Mouse (Mus musculus) right cerebral cortex, postnatal 14 days (tissue): Measurements from ENCODE around the gene Camk2d.

Source experiments
- DNase-seq: peaks from one replicate; pipeline ENCODE4 v3.0.0; 2022

Gene Camk2d

DNA sequence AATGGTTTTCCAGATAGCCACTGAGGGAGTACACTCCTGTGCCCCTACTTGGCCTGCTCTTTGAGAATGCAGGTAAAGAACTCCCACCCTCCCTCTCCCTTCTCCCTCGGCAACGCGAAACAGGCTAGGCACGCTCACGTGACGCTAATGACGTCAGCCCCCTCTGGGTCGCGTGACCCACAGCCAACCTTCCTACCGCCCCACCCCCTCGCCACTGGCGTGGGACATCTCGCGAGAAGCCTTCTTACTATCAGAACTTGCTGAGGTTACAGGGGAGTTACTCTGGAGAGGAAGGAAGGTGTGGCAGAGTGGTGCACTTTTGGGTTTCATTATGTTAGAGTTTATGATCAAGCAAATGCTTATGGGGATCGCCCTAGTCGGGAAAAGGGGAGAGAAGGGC is at the start of gene Camk2d:
Gene Camk2d, plus strand, starts transcription at position 217 of the 400 bp plus-strand sequence.
- peak; percentile 97 for DNase-seq

DNA sequence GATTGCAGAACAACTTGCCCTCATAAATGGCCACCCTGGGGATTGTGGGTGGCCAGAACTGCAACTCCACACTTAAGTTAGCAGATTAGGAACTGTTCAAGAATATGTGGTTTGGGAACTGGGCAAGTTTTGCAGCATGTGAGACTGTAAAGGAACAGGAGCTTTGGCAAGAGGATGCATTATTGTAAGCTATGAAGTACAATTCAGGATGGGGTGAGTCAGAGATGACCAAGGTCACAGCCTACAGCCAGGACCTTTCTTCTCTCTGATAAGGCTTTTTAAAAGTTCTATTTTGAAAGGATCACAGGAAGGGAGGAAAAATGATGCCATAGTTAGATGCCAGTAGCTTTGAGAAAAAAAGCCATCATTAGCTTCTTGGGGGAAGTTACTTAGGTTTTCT is 48.2 kb upstream of the Camk2d start:
- no peak for DNase-seq

DNA sequence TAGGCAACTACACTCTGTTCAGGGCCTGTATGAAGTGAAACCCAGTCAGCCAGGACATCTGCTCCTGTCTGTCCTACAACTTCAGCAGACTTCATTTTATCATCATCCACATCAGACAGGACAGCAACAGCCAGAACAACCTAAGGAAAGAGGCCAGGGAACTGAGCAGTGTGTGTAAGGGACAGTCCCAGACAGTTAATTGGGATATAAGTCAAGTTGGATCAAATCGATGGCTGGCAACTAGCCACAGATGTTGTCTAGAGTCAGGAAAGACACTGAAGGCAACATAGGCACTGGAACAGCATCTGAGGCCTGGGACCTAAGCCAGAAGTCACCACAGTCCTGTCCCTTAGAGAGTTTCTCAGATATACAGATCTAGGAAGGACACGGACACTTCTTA is 32.5 kb upstream of the Camk2d start:
- DNase-seq: no peak

DNA sequence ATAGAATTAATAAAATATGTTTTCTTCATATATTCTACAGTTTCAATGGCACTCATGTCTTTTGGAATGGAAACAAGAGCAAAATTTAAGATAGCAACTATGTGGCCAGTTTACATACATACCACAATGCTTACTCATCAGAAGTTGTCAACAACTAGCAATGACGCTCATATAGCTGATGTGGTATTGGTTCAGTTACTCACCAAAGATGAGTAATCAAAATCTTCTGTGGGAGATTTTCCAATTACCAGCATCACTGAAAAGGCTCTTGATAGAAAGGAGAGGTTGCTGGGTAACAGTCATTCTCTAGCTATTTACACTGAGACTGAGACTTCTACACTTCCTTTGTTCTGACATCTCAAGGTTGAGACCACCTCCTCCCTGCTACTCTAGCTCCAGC is 25.5 kb upstream of the Camk2d start:
- no peak for DNase-seq

DNA sequence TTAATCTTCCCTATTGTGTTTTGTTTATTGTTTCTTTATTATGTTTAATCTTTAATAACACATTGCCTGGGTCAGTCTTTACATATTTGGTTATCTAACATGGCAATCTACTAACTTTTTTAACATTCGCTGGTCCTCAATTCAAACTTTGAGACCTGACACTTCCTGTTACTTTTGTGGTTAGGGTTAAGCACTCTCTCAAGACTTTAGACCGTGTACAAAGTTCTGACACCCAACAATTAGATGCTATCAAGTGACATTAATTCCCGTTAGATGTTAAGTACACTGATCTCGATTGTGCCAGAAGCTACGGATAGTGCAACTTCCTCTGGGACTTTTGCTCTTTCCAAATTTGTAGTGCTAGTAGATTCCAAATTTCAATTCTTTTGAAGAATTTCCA is 23.2 kb upstream of the Camk2d start:
- no peak for DNase-seq

DNA sequence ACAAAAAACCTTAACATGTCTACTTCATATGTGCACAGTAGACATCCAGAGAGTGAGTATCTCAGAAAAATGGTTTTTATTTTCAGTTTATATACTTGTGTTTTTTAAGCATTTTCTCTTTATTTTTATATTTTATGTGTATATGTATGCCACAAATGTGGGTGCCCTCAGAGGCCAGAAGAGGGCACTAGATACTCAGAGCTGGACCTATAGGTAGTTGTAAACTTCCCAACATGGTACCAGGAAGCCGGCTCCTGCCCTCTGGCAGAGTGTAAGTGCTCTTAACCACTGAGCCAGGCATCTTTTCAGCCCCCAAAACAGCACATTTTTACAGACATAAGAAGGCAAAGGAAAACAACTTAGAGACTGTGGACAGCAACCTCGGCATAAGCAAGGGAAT is 20.2 kb upstream of the Camk2d start:
- DNase-seq: no peak

DNA sequence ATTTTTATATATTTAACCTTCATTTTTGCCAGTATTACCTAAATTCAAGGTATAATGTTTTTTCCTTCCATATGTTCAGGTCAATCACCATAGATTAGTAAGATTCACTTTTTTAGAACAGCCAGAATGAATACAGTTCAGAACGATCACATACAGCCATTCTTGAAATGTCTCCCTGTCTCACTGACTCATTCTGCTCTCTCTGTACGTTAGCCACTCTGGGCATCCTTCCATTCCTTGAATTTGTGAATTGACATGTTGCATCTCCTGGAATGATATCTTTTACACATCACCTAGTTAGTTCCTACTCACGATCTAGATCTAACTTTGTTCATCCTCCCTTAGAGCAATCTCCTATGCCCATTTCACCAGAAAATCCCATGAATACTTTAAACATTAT is 10.0 kb upstream of the Camk2d start:
- no peak for DNase-seq

DNA sequence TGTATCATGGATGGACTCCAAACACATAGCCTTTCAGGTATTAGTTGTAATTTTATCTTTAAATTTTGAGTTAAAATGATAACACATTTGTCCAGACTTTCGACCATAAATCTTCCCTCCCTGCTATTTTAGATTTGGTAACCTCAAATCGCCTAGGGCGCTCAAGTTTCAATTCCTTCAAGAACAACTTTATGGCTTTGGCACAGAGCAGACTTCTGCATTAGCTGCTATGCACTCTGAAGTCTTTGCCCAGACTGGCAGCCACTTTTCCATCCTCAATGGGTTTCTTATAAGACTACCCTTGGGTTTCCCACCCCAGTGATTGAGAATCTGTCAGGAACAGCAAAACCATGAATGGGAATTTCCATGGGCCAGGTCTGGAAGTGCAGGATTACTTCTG is 8.6 kb upstream of the Camk2d start:
- DNase-seq: no peak

DNA sequence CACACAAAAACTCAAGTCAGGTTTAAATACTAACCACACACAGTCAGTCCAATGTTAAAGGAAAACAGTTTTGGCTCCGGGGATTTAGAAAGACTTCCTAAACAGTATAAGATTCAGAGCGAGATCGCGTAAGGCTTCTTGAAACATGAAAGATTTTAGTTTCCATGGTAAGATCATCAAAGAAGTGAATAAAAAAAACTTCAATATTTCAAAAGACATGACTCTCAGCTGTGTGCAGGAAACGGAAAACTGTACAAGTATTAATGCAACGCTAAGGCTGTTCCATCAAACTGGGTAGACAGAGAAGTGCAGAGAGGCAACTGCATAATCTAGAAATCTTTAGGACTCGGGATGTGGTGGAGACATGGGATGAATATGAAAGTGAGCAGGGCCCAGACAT is 6.5 kb upstream of the Camk2d start:
- DNase-seq: no peak

DNA sequence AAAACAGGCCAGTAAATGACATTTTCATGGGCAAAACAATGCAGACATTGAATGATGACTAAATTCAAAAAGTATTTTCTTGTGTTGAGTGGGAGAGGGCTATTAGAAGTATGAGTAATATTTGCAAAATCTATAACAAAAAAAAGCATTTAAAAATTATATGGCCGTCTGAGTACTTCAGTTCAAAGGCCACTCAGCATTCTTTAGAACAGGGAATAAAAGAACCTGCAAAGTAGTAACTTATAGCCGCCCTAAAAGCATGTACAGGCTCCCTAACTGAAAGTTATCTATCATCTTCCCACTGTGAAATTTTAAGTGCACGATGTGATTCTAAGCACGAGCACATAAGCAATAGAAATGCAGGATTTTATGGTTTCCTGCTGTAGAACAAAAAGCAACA is 646 bp upstream of the Camk2d start:
- no peak for DNase-seq

DNA sequence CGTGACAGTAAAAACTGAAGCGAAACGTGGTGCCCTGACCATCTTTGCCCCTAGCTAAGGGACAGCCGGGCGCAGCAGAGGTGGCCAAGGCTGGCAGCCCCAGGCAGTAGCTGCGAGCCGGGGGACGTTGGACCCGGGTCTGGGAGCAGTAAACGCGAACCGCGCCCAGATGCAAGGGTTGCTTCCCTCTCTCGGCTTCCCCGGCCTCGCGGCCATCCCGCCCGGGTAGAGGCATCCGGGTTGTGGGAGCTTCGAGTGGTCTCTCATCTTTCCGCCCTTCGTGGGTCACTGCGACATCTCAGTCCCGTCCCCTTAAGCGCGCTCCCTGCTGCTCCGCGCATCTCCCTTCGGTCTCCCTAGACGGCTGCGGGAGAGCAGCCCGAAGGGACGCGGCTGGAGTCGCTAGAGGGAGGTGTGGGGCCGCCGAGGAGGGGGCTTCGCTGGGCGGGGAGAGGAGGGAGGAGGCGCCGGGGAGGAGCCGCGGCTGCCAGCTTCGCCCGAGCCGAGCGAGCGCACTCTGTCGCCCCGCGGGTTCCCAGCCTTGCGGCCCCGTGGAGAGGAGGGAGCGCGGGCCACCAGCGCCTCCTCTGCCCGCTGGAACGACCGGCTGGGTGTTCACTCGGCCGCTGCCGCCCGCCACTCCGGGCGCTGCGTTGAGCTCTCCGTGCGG is 524 bp downstream of the Camk2d start:
- DNase-seq: peak; percentile 85

DNA sequence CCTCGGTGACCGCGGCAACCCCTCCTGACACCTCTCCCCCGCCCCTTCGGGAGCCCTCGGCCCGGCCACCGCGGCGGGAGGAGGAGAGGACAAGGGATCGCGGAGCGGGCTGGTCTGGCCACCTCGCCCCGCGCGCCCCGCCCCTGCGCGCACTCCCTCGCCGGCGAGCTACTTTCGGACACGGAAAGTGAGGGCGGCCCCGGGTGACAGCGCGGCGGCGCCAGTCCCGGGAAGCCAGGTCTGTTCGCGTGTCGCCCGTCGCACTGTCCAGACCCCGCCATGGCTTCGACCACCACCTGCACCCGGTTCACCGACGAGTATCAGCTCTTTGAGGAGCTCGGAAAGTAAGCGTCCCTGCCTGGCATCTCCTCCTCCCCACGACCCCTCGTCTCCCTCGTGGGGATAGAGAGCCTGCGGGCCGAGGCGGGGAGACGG is 1.1 kb downstream of the Camk2d start:
- peak; percentile 64 for DNase-seq

DNA sequence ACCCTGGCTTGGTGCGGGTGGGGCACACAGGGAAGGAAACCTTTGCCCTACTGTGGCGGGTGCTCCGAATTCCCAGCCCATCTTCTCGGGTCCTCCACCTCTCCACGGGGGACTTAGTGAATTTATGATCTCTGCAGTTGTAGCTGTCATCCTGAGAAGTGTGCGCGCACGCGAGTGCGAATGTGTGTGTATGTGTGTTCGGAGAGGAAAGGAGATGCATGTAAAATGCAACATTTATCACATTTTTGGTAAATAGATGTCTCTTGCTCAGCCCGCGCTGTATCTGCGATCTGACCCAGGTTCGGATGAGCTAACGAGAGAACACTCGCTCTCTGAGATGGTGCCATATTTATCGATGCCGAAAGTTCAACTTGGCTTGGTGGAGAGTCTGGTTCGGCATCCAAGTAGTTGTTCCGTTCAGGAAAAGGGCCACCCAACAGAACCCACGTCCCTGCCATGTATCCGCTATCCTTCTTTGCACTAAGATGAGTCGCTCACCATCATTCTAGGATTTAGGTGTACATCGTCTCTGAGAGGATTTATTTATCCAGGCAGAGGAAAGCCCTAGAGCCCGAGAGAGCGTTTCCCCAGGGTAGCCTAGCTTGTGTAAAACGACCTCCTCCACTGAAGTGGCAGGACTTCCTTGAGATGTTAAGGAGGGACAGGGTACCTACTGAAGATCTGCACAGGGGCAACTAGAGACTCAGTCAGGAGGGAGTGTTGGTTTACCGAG is 1.7 kb downstream of the Camk2d start:
- no peak for DNase-seq

DNA sequence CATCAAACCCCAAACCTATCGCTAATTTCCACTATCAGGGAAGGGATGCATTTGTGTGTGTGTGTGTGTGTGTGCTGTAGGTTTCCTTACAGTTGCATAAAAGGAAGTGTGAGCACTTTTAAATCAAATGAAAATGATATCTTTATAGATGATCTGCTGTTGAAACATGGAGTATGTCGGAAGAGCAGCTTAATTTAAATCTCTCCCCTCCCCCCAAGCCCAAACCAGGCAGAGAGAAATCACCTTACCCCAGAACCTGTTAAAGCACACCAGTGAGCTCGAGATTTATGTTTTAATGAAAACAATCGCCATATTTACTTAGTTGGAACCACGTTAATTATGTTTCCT is 2.2 kb downstream of the Camk2d start:
- no peak for DNase-seq

DNA sequence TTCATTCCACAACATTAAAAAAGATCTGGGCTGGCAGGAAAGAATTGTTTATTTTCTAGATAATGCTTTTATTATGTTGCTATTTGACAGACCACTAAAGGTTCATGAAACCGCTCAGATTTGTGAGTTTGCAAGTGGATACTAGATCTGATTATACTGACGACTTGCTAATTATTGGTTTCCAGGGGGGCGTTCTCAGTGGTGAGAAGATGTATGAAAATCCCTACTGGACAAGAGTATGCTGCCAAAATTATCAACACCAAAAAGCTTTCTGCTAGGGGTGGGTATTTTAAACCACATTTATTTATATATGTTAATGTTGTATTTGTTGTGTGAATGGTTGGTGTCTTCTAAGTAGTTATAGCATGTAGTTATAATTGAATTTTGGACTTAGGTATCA is 2.8 kb downstream of the Camk2d start:
- DNase-seq: no peak

DNA sequence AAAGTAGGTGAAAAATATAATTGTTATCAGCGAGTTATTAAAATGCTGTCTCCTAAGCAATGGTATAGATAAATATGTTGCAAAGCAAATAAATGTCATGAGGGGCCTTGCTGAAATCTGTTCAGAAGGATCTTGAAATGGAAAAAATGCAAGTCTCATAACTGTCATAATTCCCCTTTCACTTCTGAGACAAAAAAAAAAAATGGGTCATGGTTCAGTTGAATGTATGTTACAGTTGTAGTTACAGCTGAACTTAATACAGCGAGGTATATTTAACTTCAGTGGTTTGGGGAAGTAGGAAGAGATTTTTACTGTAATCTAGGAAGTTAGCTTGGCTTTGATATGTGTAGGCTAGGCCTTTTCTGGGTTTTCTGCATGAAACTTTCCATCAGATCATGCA is 3.2 kb downstream of the Camk2d start:
- DNase-seq: no peak

DNA sequence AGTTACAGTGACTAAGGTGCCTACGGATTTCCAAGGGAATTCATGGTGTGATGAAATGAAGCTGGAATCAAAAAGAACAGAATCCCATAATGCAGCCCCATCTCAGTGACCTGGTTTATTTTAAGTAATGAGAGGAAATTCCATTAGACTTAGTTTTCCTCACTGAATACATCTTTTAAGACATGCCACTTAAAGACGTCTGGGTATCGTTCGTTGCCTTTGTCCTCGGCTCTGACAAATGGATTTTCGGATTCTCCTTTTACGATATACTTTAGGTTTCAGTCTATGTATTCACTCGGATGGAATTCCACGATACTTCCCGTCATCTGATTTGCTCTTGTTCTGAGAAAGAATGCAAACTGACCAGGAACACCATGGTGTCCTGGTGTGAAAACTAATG is 3.8 kb downstream of the Camk2d start:
- DNase-seq: no peak

DNA sequence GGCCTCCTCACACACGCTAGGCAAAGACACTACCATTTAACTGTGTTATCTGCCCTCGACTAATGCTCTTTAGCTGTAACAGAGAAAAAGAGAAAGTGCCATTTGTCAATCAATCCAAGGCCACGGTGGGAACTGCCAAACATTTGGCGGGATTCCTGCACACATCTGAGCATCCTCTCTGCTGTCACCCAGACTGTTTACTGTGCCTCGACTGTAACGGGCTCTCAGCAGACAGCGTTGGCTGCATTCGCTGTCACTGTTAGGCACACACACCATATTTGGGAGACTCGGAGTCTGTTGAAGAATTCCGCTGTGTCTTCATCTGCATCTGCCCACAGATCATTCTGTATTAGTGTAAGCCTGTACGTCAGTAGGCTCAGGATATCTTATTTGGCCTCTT is 6.7 kb downstream of the Camk2d start:
- DNase-seq: no peak

DNA sequence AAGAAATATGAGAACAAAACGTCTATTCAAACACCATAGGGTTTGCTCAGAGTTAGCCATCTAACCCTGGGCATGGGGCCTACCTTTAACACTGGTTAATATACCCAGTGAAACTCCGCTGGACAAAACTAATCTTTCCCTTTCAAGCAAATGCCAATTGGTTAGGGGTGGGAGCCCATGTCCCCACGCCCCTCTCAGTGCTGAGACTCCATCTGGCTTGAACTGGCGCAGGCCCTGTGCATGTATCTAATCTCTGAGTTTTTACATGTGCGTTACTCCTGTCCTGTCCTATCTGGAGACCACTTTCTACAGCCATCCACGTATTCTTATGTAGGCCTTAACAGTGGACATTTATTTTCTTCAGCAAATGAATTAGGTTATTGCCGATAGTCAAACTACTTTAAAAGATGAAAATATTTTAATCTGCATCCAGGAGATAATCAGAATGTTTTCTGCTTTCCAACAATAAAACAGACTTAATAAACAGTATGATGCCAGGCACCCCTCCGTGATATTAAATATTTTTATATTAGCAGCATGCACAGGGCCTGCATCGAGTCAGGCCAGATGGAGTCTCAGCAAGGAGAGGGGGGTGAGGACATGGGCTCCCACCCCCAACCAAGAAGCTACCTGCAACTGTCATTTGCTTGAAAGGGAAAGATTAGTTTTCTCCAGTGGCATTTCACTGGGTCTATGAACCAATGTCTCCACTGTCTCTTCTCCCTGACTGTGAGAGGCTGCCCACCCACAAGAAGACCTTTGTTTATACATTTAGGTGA is 8.7 kb downstream of the Camk2d start:
- no peak for DNase-seq

DNA sequence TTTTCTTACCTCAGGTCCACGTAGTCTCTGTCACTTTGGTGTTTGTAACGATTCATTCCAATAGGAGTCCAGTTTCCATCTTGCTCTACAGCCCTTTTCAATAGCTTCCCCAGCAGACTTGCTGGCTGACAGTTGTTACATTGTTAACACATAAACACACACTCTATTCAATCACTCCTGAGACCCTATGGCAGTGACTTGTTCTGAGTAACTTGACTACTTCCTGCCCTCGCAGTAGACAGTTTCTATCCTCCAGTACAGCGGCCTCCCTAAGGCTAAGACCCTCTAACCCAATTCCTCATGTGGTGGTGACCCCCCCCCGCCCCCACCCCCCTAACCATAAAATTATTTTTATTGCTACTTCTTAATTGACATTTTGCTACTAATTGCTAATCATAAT is 13.2 kb downstream of the Camk2d start:
- DNase-seq: no peak

DNA sequence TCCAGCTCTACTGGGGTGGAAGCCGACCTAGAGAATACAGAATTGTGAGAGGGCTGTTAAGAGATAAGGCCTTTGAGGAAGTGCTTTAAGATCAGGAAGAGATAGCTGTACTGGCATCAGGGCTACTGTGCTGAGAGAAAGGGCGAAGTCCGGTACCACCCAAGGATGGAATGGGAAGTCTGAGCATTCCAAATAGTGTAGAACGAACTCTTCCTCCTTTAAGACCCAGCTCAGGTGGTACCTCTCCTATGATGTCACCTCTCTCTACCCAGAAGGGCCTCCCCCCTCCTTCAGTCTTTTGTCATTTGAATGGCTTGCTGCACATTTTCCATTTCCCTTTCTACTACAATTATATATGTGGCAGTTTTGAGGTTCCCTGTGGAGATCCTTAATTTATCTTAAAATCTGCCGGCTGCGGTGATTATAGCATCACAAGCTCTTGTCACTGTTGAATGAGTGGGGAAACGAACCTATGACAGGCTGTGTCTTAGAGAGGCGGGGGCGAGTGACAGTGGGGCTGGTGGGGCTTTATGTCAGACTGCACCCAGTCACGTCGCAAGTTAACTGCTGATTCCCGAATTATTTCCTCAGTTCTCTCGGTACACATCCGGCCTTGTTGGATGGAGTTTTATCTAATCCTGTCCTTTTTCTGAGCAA is 13.8 kb downstream of the Camk2d start:
- DNase-seq: no peak

DNA sequence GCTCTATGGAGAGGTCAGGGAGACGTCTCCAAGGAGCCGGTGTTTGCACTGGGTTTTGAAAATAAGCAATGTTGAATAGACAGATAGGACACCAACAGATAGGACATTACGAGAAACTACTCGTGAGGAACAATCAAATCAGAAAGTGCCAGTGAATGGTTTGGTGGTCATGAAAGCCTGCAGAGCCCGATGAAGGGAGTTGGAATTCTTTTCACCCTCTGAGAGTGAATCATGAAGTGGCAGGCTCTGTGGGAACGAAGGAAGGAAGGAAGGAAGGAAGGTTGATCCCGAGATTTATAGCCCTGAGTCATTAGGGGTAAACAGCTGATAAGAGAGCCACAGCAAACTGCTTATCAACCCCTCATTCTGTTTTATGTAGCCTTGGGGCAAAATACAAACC is 15.5 kb downstream of the Camk2d start:
- no peak for DNase-seq

DNA sequence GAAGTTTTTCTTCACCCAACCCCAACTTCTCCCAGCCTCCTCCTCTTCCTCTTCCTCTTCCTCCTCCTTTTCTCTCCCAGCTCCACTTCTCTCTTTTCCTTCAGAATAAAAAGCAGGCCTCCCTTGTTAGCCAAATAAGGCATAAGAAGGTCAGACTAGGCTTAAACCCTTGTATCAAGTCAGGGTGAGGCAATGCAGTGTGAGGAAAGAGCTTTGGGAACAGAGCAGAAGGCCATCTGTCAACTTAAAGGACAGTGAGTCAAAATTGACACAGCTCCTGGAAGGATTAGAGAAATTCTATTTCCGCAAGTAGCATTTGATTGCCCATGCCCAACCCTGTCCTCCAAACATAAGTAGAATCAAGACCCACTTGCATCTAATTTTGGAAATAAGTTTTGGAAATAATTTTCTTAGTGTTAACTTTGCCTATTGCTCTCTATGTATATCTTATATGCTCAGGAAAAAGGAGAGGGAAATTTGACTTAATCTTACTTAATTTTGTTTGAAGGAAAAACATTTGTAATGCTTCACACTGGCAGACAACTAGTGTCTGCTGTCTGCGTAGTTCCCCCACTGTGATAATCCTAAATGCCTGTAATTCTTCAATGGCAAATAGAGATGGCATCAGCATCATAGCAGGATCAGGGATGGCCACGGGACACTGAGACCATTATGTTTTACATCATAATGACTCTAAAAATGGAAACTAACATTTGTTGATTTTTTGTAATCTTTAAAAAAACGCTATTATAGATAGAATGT is 16.8 kb downstream of the Camk2d start:
- no peak for DNase-seq
